In genomic region chr17:86506881-86507280, GRCm38 (mm10) we compare ENCODE assay signal across 11 mouse cellular contexts. TPM values are rescaled to one million over a fixed set of nuclear protein-coding genes. Genes with fewer than 3 reads are reported as not detected.
DNase-seq lines count a peak whose midpoint lies in the region; ATAC-seq lines count a peak whose summit lies in the region.
"Had no signal": no experiment of that assay in that cellular context is flagged by ENCODE, and none has a peak within 500 bp of the region (broad histone marks: within the 10 kb centered on the region; RNA-seq: fewer than 3 reads in every experiment).

No protein-coding gene starts in this region.

- H3K4me1 ChIP-seq in hindbrain, embryonic 13.5 days (replicated peaks) = 0 out of 2 replicates have a peak, but pooled peaks cover 4% of the 10 kb centered on the region
- H3K4me1 ChIP-seq in hindbrain, embryonic 11.5 days (replicated peaks; ENCODE audit: control insufficient read depth, insufficient read depth, low read length) = no peaks in the 10 kb centered on the region
- peaks cover 8% of the 10 kb centered on the region; the same call in 1 of the 2 replicates for H3K4me1 ChIP-seq in lung, embryonic 15.5 days
- peaks cover 11% of the 10 kb centered on the region; the same call in 1 of the 2 replicates for H3K4me1 ChIP-seq in embryonic facial prominence, embryonic 15.5 days
- no peaks in the 10 kb centered on the region for H3K4me1 ChIP-seq in neural tube, embryonic 15.5 days

- H3K9me3 ChIP-seq in hindbrain, embryonic 13.5 days = no peaks in the 10 kb centered on the region
- H3K9me3 ChIP-seq in hindbrain, embryonic 11.5 days (ENCODE audit: control insufficient read depth, low read length) = no peaks in the 10 kb centered on the region
- H3K9me3 ChIP-seq in lung, embryonic 15.5 days = no peaks in the 10 kb centered on the region
- no peaks in the 10 kb centered on the region for H3K9me3 ChIP-seq in embryonic facial prominence, embryonic 15.5 days (replicated peaks)
- H3K9me3 ChIP-seq in neural tube, embryonic 15.5 days (replicated peaks) = no peaks in the 10 kb centered on the region

- ATAC-seq in hindbrain, embryonic 13.5 days (ENCODE audit: low FRiP score) = no peak
- no peak for ATAC-seq in hindbrain, embryonic 11.5 days (ENCODE audit: low FRiP score)
- peak; percentile 53; the same call in 1 of the 2 replicates for ATAC-seq in lung, embryonic 15.5 days (ENCODE audit: borderline replicate concordance, extremely low read depth, low FRiP score, low TSS enrichment)
- no peak for ATAC-seq in embryonic facial prominence, embryonic 15.5 days (ENCODE audit: insufficient number of reproducible peaks, low FRiP score, low TSS enrichment, low read depth)
- ATAC-seq in neural tube, embryonic 15.5 days (ENCODE audit: low FRiP score) = no peak
- ATAC-seq: forebrain, postnatal 0 days had no signal

- no peak overlapping the region for H3K4me3 ChIP-seq in hindbrain, embryonic 13.5 days
- H3K4me3 ChIP-seq in hindbrain, embryonic 11.5 days (ENCODE audit: low read depth, low read length) = no peak overlapping the region
- no peak overlapping the region for H3K4me3 ChIP-seq in lung, embryonic 15.5 days
- no peak overlapping the region for H3K4me3 ChIP-seq in embryonic facial prominence, embryonic 15.5 days (replicated peaks)
- H3K4me3 ChIP-seq in neural tube, embryonic 15.5 days (replicated peaks) = no peak overlapping the region

- WGBS in hindbrain, embryonic 13.5 days = 78% methylated on average over 5 of the region's 5 CpGs
- WGBS in hindbrain, embryonic 11.5 days = 69% methylated on average over 5 of the region's 5 CpGs
- 45% methylated on average over 5 of the region's 5 CpGs for WGBS in lung, embryonic 15.5 days
- WGBS in embryonic facial prominence, embryonic 15.5 days = 54% methylated on average over 5 of the region's 5 CpGs
- WGBS in neural tube, embryonic 15.5 days = 80% methylated on average over 5 of the region's 5 CpGs

- H3K27me3 ChIP-seq in hindbrain, embryonic 13.5 days = no peaks in the 10 kb centered on the region
- H3K27me3 ChIP-seq in hindbrain, embryonic 11.5 days (ENCODE audit: control insufficient read depth, insufficient read depth, low read length) = no peaks in the 10 kb centered on the region
- H3K27me3 ChIP-seq in lung, embryonic 15.5 days = no peaks in the 10 kb centered on the region
- H3K27me3 ChIP-seq in embryonic facial prominence, embryonic 15.5 days = no peaks in the 10 kb centered on the region
- no peaks in the 10 kb centered on the region for H3K27me3 ChIP-seq in neural tube, embryonic 15.5 days (replicated peaks)

- H3K4me2 ChIP-seq in hindbrain, embryonic 13.5 days = no peak overlapping the region
- no peak overlapping the region for H3K4me2 ChIP-seq in hindbrain, embryonic 11.5 days (replicated peaks; ENCODE audit: low read depth, low read length)
- no peak overlapping the region for H3K4me2 ChIP-seq in lung, embryonic 15.5 days
- no peak overlapping the region for H3K4me2 ChIP-seq in embryonic facial prominence, embryonic 15.5 days (replicated peaks)
- no peak overlapping the region for H3K4me2 ChIP-seq in neural tube, embryonic 15.5 days
- H3K4me2 ChIP-seq: midbrain, embryonic 11.5 days had no signal

- DNase-seq in hindbrain, embryonic 11.5 days (ENCODE audit: low spot score) = no peak
- DNase-seq in lung, postnatal 36 days = no peak
- DNase-seq in adrenal gland, adult (ENCODE audit: inconsistent age in 2 of 2, low spot score in 1 of 2) = no peak
- DNase-seq: forebrain, postnatal 0 days; right cerebral cortex, postnatal 4 days had no signal

- H3K27ac ChIP-seq in hindbrain, embryonic 13.5 days = peak overlapping the region; percentile 60
- H3K27ac ChIP-seq in hindbrain, embryonic 11.5 days (ENCODE audit: low read depth, low read length) = no peak overlapping the region
- peak overlapping the region; percentile 84 for H3K27ac ChIP-seq in lung, embryonic 15.5 days
- H3K27ac ChIP-seq in embryonic facial prominence, embryonic 15.5 days (replicated peaks) = peak overlapping the region; percentile 79
- H3K27ac ChIP-seq in neural tube, embryonic 15.5 days (replicated peaks) = 0 out of 2 replicates have a peak overlapping the region, but pooled peaks have one; percentile 15

- no peak overlapping the region for H3K9ac ChIP-seq in hindbrain, embryonic 13.5 days
- no peak overlapping the region for H3K9ac ChIP-seq in hindbrain, embryonic 11.5 days (ENCODE audit: low read depth, low read length)
- H3K9ac ChIP-seq in lung, embryonic 15.5 days = no peak overlapping the region
- no peak overlapping the region for H3K9ac ChIP-seq in embryonic facial prominence, embryonic 15.5 days
- no peak overlapping the region for H3K9ac ChIP-seq in neural tube, embryonic 15.5 days (replicated peaks)
- H3K9ac ChIP-seq: forebrain, postnatal 0 days had no signal

- H3K36me3 ChIP-seq in hindbrain, embryonic 13.5 days = peaks cover 3% of the 10 kb centered on the region; the same call in 1 of the 2 replicates
- H3K36me3 ChIP-seq in hindbrain, embryonic 11.5 days (ENCODE audit: control insufficient read depth, insufficient read depth, low read length) = no peaks in the 10 kb centered on the region
- H3K36me3 ChIP-seq in lung, embryonic 15.5 days = no peaks in the 10 kb centered on the region
- no peaks in the 10 kb centered on the region for H3K36me3 ChIP-seq in embryonic facial prominence, embryonic 15.5 days
- H3K36me3 ChIP-seq in neural tube, embryonic 15.5 days = peaks cover 7% of the 10 kb centered on the region; the same call in 1 of the 2 replicates

RNA-seq across cellular contexts. Expression of gene Gm10309, which starts 1.8 kb away (rescaled TPM):
- polyA plus RNA-seq in hindbrain, embryonic 13.5 days (2015; fragmentation: Nextera tagmentation; extraction: Ambion mirVana) = 0.25 and 0.35 TPM in 2 replicates
- polyA plus RNA-seq in hindbrain, embryonic 11.5 days (2014; fragmentation: Nextera tagmentation; extraction: Ambion mirVana) = 0.25 TPM in 1 of 2 replicates, not detected in the other
- 0.25 and 0.40 TPM in 2 replicates for polyA plus RNA-seq in lung, embryonic 15.5 days (2015; fragmentation: Nextera tagmentation; extraction: Ambion mirVana)
- polyA plus RNA-seq in embryonic facial prominence, embryonic 15.5 days (2015; fragmentation: Nextera tagmentation; extraction: Ambion mirVana) = 0.36 and 0.45 TPM in 2 replicates
- 0.46 and 0.49 TPM in 2 replicates for polyA plus RNA-seq in neural tube, embryonic 15.5 days (2015; fragmentation: Nextera tagmentation; extraction: Ambion mirVana)
- polyA plus RNA-seq: brain, embryonic 14.5 days; midbrain, embryonic 11.5 days had no signal
